Mouse (Mus musculus) gonadal fat pad, adult 2 months (tissue): ENCODE measurements around the gene Lrp3. TPM values are rescaled to one million over a fixed set of nuclear protein-coding genes. Genes with fewer than 3 reads are reported as not detected.

Experiments used
- DNase-seq: peaks from one replicate; pipeline ENCODE4 v3.0.0-alpha.2; 2012; ENCODE audit warnings: low read depth
- polyA plus RNA-seq: library from polyadenylated mRNA; depleted of rRNA; stranded (reverse); fragments of >200 nt; gene quantifications from 2 replicates; pipeline ENCODE4 v1.2.3, GENCODE M21; 2012

Gene Lrp3
- polyA plus RNA-seq, 1 experiment: 7.3 TPM

DNA sequence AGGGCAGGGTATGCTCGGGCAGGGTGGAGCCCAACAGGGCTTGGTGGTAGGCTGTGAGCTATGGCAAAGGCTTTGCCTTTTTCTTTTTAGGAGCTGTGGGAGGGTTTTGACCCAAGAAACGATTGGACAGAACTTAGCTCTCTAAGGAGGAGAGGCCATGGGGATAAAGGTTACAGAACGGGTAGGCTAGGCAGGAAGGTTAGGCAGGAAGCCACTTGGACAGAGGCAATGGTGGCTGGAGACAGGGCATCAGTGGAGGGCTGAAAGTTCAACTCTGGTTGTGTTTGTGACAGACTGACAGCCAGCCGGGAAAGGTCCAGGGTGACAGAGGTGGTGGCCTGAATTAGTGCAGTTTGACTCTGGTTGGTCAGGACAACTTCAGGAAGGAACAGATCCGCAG, 25.6 kb downstream of the Lrp3 start:
- DNase-seq: no peak

DNA sequence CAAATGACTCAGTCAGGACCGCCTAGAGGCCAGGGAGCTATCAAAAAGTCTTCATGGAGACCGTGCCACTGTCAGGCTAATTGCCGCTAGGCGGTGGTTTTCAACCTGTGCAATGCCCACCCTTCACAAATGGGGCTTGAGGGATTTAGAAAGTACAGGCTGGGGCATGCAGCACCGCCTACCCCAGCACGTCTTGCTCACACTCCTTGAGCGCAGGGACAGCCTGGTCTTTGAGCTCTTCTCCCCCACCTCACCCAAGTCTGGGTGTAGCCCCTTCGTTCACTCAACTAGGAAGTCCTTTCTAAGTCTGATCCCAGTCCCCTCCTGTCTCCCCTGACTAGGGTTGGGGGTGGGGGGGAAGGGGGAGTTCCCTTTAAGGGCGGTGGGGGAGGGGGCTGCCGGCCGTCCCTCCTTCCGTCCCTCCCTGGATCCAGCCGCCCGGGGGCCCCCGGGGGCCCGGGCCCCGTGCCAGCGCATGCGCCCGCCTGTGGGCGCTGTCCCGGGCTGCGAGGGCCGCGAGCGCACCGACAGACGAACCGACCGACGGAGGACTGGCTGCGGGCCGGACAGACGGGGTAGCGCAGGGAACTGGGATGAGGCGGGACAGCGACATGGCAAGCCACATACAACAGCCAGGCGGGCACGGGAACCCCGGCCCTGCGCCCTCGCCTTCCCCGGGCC, 29.3 kb downstream of the Lrp3 start, which contains the start of gene Slc7a10:
Gene Slc7a10 (plus strand): TSS at position 497 of the 681 bp plus-strand sequence.
- DNase-seq: no peak

DNA sequence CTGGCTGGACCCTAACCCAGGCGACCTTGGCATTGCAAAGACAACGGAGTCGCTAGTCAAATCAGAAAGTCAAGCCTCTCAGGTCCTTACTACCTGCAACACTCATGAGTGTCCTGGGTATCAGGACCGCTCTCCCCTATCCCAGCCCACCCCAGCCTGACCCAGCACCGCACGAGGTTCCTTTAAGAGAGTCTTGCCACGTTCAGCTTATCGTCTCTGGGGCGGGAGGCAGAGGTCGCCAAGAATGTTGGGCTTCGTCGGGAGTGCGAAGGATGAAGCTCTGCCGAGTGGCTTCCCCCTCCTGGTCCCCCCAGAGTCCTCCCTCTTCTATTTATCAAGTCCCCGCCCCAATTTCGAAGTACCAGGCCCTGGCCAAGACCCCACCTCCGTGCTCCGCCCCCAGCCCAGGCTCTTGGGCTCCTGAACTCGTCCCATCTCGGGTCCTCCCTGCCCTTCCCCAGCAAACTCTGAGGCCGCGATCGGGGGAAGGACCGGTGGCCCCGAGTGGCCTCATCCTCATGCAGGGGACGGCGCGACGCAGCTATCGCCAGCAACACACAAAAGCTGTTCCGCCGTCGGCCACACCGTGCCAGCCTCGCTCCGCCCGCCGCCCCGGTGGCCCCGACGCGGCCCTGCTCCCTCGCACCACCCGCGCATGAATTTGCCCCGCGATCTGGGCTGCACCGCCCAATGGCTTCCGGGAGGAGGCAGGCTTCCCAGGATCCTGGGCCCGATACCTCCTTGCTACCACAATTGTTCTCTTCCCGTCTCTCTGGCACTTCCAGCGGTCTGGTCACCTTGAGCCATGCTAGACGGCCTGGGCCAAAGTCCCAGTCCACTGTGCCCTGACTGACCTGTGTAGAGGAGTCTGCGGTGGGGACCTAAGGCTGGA, 30.2 kb downstream of the Lrp3 start:
- DNase-seq: no peak

DNA sequence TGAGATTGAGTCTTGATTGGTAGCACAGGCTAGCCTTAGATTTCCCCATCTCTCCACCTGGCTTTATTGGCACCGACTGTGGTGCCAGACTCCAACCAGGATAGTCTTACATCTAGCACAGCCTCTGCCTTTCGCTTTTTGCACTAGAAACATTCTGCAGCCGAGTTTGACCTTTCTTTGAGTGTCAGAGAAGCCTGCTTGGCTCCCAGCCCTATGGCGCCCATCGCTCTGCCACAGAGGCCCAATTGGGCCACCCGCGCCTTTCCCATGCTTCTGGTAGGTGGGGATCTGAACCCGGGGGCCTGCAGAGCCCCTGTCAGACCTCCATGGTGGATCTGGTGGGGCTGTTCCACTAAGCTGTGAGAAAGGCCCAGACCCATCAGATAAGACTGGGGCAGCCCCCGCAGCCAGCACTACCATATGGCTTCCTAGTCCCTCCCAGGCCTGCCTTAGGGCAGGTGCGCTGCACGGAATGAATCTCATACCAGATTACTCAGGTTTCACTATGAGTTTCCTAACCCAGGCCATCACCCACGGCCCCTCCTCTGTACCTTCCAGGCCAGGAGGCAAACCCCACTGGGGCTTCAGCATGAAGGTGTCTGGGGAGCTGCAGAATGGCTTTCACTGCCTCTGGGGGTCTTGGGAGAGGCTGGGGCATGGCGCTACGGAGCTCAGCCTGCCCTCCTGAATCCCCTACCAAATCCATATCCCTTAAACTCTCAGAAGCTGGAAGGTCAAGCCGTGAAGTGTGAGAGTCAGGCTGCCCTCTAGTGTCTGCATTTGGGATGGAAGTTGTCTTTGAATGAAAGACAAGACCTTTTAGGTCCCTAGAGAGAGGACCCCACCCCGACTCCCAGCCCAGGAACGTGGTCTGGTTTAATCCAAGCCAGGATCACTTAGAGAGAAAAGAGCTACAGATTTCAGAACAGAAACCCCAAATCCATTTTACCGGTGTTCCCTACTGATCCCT, 38.6 kb downstream of the Lrp3 start:
- DNase-seq: no peak

DNA sequence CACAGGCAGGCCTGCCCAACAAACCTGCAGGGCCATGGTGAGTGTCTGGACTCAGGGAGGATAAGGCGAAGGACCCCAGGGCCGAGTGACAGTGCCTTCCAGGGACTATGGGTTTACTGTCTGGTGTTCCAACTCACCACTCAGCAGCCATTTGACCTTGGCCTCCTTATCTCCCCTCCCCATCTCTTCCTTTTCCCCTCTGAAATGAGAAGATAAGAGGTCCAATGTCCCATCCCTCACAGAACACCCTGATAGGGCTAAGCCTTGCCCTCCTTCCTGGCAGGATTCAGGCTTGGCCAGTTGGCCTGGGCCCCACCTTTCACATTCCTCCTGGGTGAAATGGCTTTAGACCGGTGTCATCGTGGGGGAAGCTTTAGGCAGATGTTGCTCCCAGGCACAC, 39.8 kb downstream of the Lrp3 start:
- no peak for DNase-seq

DNA sequence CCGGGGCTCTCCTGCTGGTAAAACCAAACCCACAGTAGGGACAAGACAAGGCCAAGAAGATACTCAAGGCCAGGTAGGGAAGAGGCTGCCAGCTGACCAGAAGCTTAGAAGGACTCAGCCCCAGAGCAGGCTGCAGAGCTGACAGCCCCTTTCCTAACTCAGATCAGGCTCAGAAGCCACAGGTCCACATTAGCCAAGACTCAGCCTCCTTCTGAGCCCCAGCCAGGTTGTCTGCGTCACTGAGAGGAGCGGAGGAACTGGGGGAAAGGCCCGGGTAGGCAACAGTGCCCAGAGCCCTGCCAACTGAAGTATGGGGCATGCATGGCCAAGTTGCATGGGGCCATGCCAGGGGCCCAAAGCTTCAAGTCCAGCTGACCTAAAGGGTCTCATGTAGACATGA, 42.8 kb downstream of the Lrp3 start:
- no peak for DNase-seq

DNA sequence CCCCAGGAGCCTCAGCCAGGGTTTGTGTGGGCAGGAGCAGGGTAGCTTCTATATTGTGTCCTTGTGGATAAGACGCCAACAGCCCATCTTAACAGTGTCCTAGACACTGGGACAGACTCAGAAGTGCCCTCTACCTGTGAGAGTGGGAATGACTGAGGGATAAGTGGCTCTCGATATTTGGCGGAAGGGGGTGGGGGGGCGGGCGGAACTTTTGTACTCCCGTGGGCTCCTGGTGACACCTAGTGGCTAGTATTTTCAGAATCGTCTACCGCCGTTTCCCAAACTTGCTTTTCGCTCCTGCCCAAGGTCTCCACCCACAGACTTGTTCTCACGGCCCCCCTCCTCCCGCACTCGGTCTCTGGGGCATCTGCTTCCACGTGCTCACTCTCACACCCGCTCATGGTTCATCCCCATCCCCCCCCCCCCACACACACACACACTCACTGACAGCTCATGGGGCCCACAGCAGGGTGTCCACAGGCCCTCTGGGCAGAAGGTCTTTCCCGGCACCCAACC, 43.4 kb downstream of the Lrp3 start:
- DNase-seq: no peak

DNA sequence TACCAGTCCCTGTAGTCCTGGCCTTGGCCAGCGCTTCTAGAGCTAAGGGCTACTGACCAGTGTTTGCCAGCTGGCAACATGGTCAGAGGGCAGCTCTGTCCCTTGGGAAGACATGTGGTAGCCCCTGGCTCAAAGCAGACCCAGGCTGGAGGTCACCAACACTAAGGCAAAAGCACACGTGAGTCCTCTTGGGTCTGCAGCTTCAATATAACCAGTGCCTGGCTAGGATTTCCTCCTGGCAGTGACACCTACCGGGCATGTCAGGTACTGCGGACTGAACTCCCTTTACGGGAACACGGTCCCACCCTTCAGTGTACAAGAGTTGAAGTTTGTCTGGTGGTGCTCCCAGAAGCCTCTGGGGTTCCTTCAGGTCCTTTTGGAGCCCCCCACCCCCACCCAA, 46.0 kb downstream of the Lrp3 start:
- no peak for DNase-seq

DNA sequence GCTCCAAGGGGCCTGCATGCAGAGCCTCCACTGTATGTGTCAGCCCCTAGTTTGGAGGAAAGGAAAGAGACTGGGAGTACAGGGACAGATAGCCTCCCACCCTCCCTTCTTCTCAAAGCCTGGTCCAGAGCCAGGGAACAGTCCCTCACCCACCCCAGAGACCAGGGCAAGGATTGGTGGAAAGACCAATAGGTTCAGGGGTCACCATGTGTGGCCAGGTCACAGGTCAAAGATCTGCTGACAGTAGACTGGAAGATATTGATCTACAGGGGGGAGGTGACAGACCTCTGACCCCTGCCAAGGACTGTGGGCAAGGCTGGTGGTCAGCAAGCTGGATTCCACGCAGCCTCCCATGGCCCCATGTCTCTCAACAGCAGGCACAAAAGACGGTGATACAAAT, 47.4 kb downstream of the Lrp3 start:
- DNase-seq: no peak

DNA sequence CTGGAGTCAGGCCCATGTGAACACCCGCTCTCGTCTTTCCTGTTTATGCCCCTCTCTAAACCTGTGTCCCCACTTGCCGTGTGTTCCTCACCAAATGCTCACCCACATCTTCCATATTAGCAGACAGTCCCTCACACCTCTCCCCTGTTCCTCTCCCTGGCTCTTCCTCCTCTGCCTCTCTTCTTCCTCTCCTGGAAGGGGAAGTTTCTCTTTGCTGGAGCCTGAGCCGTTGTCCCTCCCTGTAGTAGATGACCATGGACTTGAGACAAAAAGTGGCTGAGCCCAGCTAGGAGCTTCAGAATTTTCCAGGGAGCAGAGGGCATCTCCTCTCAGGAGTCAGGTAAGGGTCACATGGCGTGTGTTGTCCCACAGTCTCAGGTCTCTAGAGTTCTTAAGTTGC, 48.3 kb downstream of the Lrp3 start:
- no peak for DNase-seq

DNA sequence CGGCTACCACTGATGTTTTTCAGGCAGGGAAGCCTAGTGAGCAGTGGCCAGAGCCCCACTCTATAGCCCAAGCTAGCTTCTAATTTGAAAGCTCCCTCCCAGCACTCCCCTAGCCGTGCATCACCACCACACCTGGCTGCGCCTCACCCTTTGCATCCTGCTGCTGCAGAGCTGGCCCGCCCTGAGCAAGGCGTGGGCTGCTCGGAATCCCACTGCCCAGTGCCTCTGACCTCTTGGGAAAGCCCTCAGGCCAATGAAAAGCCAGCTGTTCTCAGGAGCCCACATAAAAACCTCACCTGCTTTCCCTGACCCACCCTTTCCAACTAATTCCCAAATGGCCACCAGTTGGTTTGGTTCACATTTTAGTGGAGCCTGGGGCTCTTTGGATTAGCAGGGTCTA, 51.2 kb downstream of the Lrp3 start:
- DNase-seq: no peak

DNA sequence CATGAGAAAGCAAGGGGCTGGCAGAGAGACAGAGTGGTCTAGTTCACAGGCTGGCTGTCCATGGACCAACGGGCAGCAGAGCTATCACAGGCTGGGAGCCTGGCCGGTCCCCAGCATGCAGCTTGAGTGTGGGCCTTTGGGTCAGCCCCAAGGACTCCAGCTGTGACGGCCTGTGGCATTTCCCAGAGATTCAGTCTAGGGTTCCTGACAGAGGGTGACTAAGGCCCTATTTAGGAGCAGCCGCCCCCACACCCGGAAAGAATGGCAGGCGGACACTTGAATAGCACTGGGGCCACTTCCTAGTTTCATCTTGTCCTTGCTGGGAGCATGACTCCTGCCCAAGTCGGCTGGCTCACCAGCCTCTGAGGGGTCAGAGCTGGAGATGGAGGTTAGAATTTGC, 51.7 kb downstream of the Lrp3 start:
- DNase-seq: no peak

DNA sequence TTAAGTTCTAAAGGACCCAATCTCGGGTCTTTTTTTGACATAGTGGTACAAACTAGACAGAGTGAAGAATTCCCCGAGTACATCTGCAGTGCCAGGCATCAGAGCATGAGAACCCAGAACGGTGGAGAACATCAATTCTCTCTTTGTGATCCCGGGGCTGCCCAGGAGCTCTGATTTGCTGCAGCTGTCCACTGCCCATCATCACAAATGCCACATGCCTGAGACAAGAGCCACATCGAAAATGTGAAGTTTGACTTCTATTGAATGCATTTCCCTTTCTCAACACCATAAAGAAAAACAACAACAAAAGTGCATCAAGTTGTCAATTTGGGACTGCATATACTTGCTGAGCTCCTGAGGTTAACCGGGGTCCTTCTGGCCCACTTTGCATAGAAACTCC, 52.9 kb downstream of the Lrp3 start:
- no peak for DNase-seq

DNA sequence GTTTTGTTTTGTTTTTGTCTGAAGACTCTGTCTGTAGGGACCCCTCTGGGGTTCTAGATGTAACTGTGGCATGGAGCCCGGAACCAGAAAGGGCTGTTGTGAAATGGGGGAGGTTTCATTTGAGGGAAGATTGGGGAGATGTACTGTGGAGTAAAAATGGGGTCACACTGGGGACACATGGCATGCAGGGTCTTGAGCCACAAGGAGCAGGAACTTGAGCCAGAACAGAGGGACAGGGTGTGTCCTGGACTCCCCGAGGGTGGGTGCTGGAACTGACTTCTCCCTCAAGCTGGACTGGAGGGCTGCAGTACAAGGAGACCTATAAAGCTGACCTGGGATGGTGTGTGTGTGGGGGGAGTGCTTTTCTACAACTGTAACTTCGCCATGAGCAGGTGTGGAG, 57.8 kb downstream of the Lrp3 start:
- no peak for DNase-seq

DNA sequence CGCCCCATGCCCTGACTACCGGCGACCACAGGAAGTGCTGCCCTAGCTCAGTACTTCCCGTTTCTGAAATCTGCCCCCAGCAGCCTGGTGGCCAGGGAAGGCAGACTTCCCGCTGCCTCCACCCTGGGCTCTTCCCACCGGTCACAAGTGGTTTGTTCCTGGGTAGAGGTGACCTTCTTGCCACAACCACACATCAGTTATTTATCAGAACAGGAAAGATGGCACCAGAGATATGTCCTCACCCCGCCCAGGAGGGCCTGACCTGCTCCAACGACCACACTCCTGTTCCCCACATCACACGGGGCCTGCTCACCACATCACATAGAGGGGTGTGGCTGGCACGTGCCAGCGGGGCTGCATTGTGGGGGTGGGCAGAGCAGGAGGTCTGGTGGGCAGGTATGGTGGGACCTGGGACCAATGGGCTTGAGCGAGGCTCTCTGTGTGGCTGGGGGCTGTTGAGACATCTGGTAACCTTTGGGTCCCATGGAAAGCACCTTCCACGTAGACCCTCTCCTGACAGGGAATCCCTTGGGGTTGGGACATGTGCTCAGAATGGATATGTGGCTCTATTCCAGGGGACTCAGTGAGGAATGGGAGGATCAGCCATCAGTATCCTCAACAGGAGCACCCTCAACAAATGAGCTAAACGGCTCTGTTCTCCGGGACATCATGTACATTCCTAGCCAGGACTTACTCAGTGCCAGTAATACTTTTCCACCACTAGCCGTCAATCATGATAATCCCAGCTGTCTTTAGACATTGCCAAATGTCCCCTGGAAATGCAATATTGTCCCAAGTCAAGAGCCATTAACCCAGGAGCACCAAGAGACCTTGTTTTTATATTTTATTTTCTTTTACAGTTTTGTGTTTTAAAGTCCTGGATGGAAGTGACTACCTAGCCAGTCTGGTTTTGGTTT, 58.5 kb downstream of the Lrp3 start:
- DNase-seq: peak; percentile 98

DNA sequence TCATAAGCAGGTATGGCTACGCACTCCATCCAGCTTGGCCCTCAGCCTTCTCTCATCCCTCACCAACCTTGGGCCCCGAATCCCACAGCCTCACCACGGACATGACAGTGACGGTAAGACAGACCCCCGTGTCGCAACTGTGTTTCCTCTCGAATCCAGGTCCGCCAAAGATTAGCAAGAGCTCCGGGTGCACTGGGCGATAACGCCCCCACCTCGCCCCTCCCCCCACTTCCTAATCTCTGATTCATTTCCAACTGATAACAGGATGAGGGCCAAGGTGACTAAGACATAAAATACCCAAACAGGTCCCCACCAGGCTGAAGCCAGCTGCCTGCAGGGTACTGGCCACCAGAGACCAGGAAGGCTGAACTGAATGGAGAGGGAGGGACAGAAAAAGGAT, 60.8 kb downstream of the Lrp3 start:
- DNase-seq: no peak

DNA sequence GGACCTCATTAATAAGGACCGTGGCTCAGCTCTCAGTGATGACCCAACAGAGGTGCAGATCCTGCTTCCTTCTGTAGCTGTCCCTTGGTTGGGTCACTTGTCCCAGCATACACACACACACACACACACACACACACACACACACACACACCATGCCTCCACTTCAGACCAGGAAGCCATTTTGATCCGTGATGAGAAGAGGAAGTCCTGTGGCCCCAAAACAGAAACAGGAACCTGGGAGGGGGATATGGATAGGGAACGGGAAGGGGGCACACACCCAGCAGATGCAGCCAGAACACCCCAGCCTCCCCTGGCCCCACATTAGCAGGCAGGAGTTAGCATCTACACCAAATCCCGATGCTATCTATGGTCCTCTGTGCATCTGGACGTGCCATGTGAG, 64.4 kb downstream of the Lrp3 start:
- DNase-seq: no peak
